Mouse (Mus musculus): ENCODE measurements around the gene Crocc.

Gene Crocc

GRCm38 (mm10) chr4:141060426-141061301, at the start of gene Crocc:
Gene Crocc, minus strand, starts transcription at chr4:141060550.
- peak; percentile 94 for DNase-seq (ENCODE audit: low spot score)

GRCm38 (mm10) chr4:141108196-141108732, 47.9 kb upstream of the Crocc start:
- no peak for DNase-seq (ENCODE audit: low spot score)

GRCm38 (mm10) chr4:141106526-141107183, 46.3 kb upstream of the Crocc start:
- DNase-seq (ENCODE audit: low spot score): no peak

- DNase-seq (ENCODE audit: low spot score): peak; percentile 32
These were observed 41.5 kb upstream of the Crocc start for GRCm38 (mm10) chr4:141101855-141102254.

- no peak for DNase-seq (ENCODE audit: low spot score)
These were observed 40.9 kb upstream of the Crocc start for GRCm38 (mm10) chr4:141101291-141101690.

GRCm38 (mm10) chr4:141099956-141100355, 39.6 kb upstream of the Crocc start:
- DNase-seq (ENCODE audit: low spot score): no peak

GRCm38 (mm10) chr4:141098935-141099334, 38.6 kb upstream of the Crocc start:
- DNase-seq (ENCODE audit: low spot score): no peak

GRCm38 (mm10) chr4:141096710-141097109, 36.4 kb upstream of the Crocc start:
- no peak for DNase-seq (ENCODE audit: low spot score)

- DNase-seq (ENCODE audit: low spot score): no peak
These were observed 34.7 kb upstream of the Crocc start for GRCm38 (mm10) chr4:141095016-141095415.

GRCm38 (mm10) chr4:141088714-141089113, 28.4 kb upstream of the Crocc start:
- no peak for DNase-seq (ENCODE audit: low spot score)

- no peak for DNase-seq (ENCODE audit: low spot score)
These were observed 27.7 kb upstream of the Crocc start, which contains the start of gene Spata21 for GRCm38 (mm10) chr4:141088033-141088432. Gene Spata21, plus strand, starts transcription at chr4:141088333.

- no peak for DNase-seq (ENCODE audit: low spot score)
These were observed 26.5 kb upstream of the Crocc start for GRCm38 (mm10) chr4:141086862-141087261.

- DNase-seq (ENCODE audit: low spot score): no peak
These were observed 18.3 kb upstream of the Crocc start for GRCm38 (mm10) chr4:141078510-141079137.

GRCm38 (mm10) chr4:141077681-141078509, 17.5 kb upstream of the Crocc start, which contains the start of gene Necap2:
Gene Necap2, minus strand, starts transcription at chr4:141078357.
- DNase-seq (ENCODE audit: low spot score): peak; percentile 88

GRCm38 (mm10) chr4:141076761-141077506, 16.6 kb upstream of the Crocc start:
- peak; percentile 32 for DNase-seq (ENCODE audit: low spot score)

GRCm38 (mm10) chr4:141074109-141074508, 13.8 kb upstream of the Crocc start:
- DNase-seq (ENCODE audit: low spot score): no peak

GRCm38 (mm10) chr4:141073661-141074060, 13.3 kb upstream of the Crocc start:
- DNase-seq (ENCODE audit: low spot score): no peak

- DNase-seq (ENCODE audit: low spot score): no peak
These were observed 12.2 kb upstream of the Crocc start for GRCm38 (mm10) chr4:141072502-141072901.

- no peak for DNase-seq (ENCODE audit: low spot score)
These were observed 9.4 kb upstream of the Crocc start for GRCm38 (mm10) chr4:141069731-141070130.

GRCm38 (mm10) chr4:141068655-141069054, 8.3 kb upstream of the Crocc start:
- no peak for DNase-seq (ENCODE audit: low spot score)

All from spleen, adult 12 weeks (tissue).